Mouse (Mus musculus): ENCODE measurements around the gene Chchd6. TPM values are rescaled to one million over a fixed set of nuclear protein-coding genes. Genes with fewer than 3 reads are reported as not detected.

The Chchd6 gene
- total RNA-seq (2021) = 10 to 100 TPM; 83.4 to 84.9 TPM
- long read RNA-seq, experiment 1, transcript Chchd6-201 (8 exons, 1,121 nt) = major isoform, 104 of 128 reads
- long read RNA-seq, experiment 1, transcript Chchd6-202 (7 exons, 1,042 nt) = minor isoform, 22 of 128 reads
- long read RNA-seq, experiment 1, partial matches to known transcripts = 1 of 128 reads
- long read RNA-seq, experiment 1, other reads (novel, unspliced or antisense) = 1 of 128 reads
- long read RNA-seq, experiment 2, transcript Chchd6-202 (7 exons, 1,042 nt) = minor isoform, 14 of 113 reads
- long read RNA-seq, experiment 2, transcript Chchd6-201 (8 exons, 1,121 nt) = major isoform, 97 of 113 reads
- long read RNA-seq, experiment 2, partial matches to known transcripts = 1 of 113 reads
- long read RNA-seq, experiment 2, other reads (novel, unspliced or antisense) = 1 of 113 reads

- peak; percentile 95 to 97 for DNase-seq (ENCODE audit: low spot score in 2 of 2)
Observed at GRCm38 (mm10) chr6:89595018-89595776, at the start of gene Chchd6. TSS of gene Chchd6 (minus strand) at chr6:89595652.

GRCm38 (mm10) chr6:89644271-89645075, 49.0 kb upstream of the Chchd6 start:
- DNase-seq (ENCODE audit: low spot score in 2 of 2) = peak; percentile 65 to 83

GRCm38 (mm10) chr6:89643798-89644270, 48.4 kb upstream of the Chchd6 start, which contains the start of gene Txnrd3:
TSS of gene Txnrd3 (plus strand) at chr6:89643988.
- peak; percentile 81 to 86 for DNase-seq (ENCODE audit: low spot score in 2 of 2)

GRCm38 (mm10) chr6:89639025-89639424, 43.6 kb upstream of the Chchd6 start:
- DNase-seq (ENCODE audit: low spot score in 2 of 2) = peak; percentile 72

- no peak for DNase-seq (ENCODE audit: low spot score in 2 of 2)
Observed at GRCm38 (mm10) chr6:89637977-89638376, 42.5 kb upstream of the Chchd6 start.

GRCm38 (mm10) chr6:89634400-89634799, 38.9 kb upstream of the Chchd6 start:
- peak; percentile 21 to 45 for DNase-seq (ENCODE audit: low spot score in 2 of 2)

- DNase-seq (ENCODE audit: low spot score in 2 of 2) = no peak
Observed at GRCm38 (mm10) chr6:89633115-89633514, 37.7 kb upstream of the Chchd6 start.

- DNase-seq (ENCODE audit: low spot score in 2 of 2) = peak; percentile 87 to 91
Observed at GRCm38 (mm10) chr6:89631809-89632562, 36.5 kb upstream of the Chchd6 start.

GRCm38 (mm10) chr6:89628045-89628785, 32.8 kb upstream of the Chchd6 start:
- no peak for DNase-seq (ENCODE audit: low spot score in 2 of 2)

- no peak for DNase-seq (ENCODE audit: low spot score in 2 of 2)
Observed at GRCm38 (mm10) chr6:89622647-89623046, 27.2 kb upstream of the Chchd6 start.

GRCm38 (mm10) chr6:89615373-89615755, 19.9 kb upstream of the Chchd6 start:
- DNase-seq (ENCODE audit: low spot score in 2 of 2) = no peak

GRCm38 (mm10) chr6:89614596-89615372, 19.3 kb upstream of the Chchd6 start:
- DNase-seq (ENCODE audit: low spot score in 2 of 2) = no peak

- no peak for DNase-seq (ENCODE audit: low spot score in 2 of 2)
Observed at GRCm38 (mm10) chr6:89614107-89614471, 18.6 kb upstream of the Chchd6 start.

GRCm38 (mm10) chr6:89613336-89614106, 18.1 kb upstream of the Chchd6 start:
- peak; percentile 45 to 47 for DNase-seq (ENCODE audit: low spot score in 2 of 2)

GRCm38 (mm10) chr6:89607999-89608398, 12.5 kb upstream of the Chchd6 start:
- DNase-seq (ENCODE audit: low spot score in 2 of 2) = no peak

- DNase-seq (ENCODE audit: low spot score in 2 of 2) = no peak
Observed at GRCm38 (mm10) chr6:89606096-89606495, 10.6 kb upstream of the Chchd6 start.

- no peak for DNase-seq (ENCODE audit: low spot score in 2 of 2)
Observed at GRCm38 (mm10) chr6:89596510-89596909, 1.1 kb upstream of the Chchd6 start.

GRCm38 (mm10) chr6:89595777-89596146, 310 bp upstream of the Chchd6 start:
- no peak for DNase-seq (ENCODE audit: low spot score in 2 of 2)

All from left cerebral cortex, adult 18-20 months (tissue).